Mouse (Mus musculus): ENCODE measurements at regions not wholly inside any gene's neighbourhood (a gene's known extent, or its start where the extent isn't known, plus 50 kb on each side); places are given as distances from the start of the nearest gene placed in this dataset.
A peak's percentile ranks its signal among the peaks of the same experiment; 100 is the strongest.

- TF ChIP-seq CTCF (conservative IDR thresholded peaks at IDR 0.05): no peak
- Histone ChIP-seq H3K4me3 (no peak overlapping the region), H3K27ac (no peak overlapping the region)
- no peak for DNase-seq (ENCODE audit: low spot score in 2 of 2)
Measured at GRCm38 (mm10) chr5:106392213-106392612, 65.8 kb downstream of the Barhl2 start.

GRCm38 (mm10) chr5:106386621-106387020 lies 71.3 kb downstream of the Barhl2 start:
- no peak overlapping the region for H3K27ac ChIP-seq
- no peak overlapping the region for H3K4me3 ChIP-seq
- no peak for TF ChIP-seq CTCF (conservative IDR thresholded peaks at IDR 0.05)
- DNase-seq (ENCODE audit: low spot score in 2 of 2): no peak

- no peak for TF ChIP-seq CTCF (conservative IDR thresholded peaks at IDR 0.05)
- DNase-seq (ENCODE audit: low spot score in 2 of 2): no peak
- H3K27ac ChIP-seq: no peak overlapping the region
Measured at GRCm38 (mm10) chr5:106385838-106386237, 72.1 kb downstream of the Barhl2 start.

GRCm38 (mm10) chr5:106385219-106385618 lies 72.7 kb downstream of the Barhl2 start:
- no peak for DNase-seq (ENCODE audit: low spot score in 2 of 2)
- Histone ChIP-seq H3K27ac (no peak overlapping the region), H3K4me3 (no peak overlapping the region)
- TF ChIP-seq CTCF (conservative IDR thresholded peaks at IDR 0.05): no peak

More at GRCm38 (mm10) chr5:106385838-106386237, 72.1 kb downstream of the Barhl2 start:
- H3K4me3 ChIP-seq: no peak overlapping the region

- Histone ChIP-seq H3K27ac (no peak overlapping the region), H3K4me3 (no peak overlapping the region)
- DNase-seq (ENCODE audit: low spot score in 2 of 2): no peak
- TF ChIP-seq CTCF (conservative IDR thresholded peaks at IDR 0.05): no peak
Measured at GRCm38 (mm10) chr5:106384138-106384770, 73.7 kb downstream of the Barhl2 start.

- DNase-seq (ENCODE audit: low spot score in 2 of 2): no peak
- H3K27ac ChIP-seq: no peak overlapping the region
- peak; percentile 65 for TF ChIP-seq CTCF (conservative IDR thresholded peaks at IDR 0.05)
- no peak overlapping the region for H3K4me3 ChIP-seq
Measured at GRCm38 (mm10) chr5:106381919-106382318, 76.0 kb downstream of the Barhl2 start.

- H3K4me3 ChIP-seq: no peak overlapping the region
- TF ChIP-seq CTCF (conservative IDR thresholded peaks at IDR 0.05): no peak
- no peak overlapping the region for H3K27ac ChIP-seq
- DNase-seq (ENCODE audit: low spot score in 2 of 2): no peak
Measured at GRCm38 (mm10) chr5:106380631-106381285, 77.2 kb downstream of the Barhl2 start.

GRCm38 (mm10) chr5:106376781-106377525 lies 81.0 kb downstream of the Barhl2 start:
- no peak overlapping the region for H3K27ac ChIP-seq
- 0 out of 2 replicates have a peak, but pooled peaks have one; percentile 7 for TF ChIP-seq CTCF (conservative IDR thresholded peaks at IDR 0.05)
- no peak for DNase-seq (ENCODE audit: low spot score in 2 of 2)
- H3K4me3 ChIP-seq: no peak overlapping the region

GRCm38 (mm10) chr5:106367831-106368230 lies 90.1 kb downstream of the Barhl2 start:
- H3K27ac ChIP-seq: no peak overlapping the region
- H3K4me3 ChIP-seq: no peak overlapping the region
- no peak for TF ChIP-seq CTCF (conservative IDR thresholded peaks at IDR 0.05)
- no peak for DNase-seq (ENCODE audit: low spot score in 2 of 2)

- no peak for TF ChIP-seq CTCF (conservative IDR thresholded peaks at IDR 0.05)
- H3K4me3 ChIP-seq: no peak overlapping the region
- no peak for DNase-seq (ENCODE audit: low spot score in 2 of 2)
- no peak overlapping the region for H3K27ac ChIP-seq
Measured at GRCm38 (mm10) chr5:106367312-106367711, 90.7 kb downstream of the Barhl2 start.

- no peak for TF ChIP-seq CTCF (conservative IDR thresholded peaks at IDR 0.05)
- Histone ChIP-seq H3K27ac (no peak overlapping the region), H3K4me3 (no peak overlapping the region)
- peak in 1 of 2 experiments; percentile 11 for DNase-seq (ENCODE audit: low spot score in 2 of 2)
Measured at GRCm38 (mm10) chr5:106366006-106366405, 92.0 kb downstream of the Barhl2 start.

- H3K27ac ChIP-seq: no peak overlapping the region
- no peak overlapping the region for H3K4me3 ChIP-seq
- peak; percentile 88 for TF ChIP-seq CTCF (conservative IDR thresholded peaks at IDR 0.05)
- peak in 1 of 2 experiments; percentile 9 for DNase-seq (ENCODE audit: low spot score in 2 of 2)
Measured at GRCm38 (mm10) chr5:106365094-106365493, 92.9 kb downstream of the Barhl2 start.

- no peak for TF ChIP-seq CTCF (conservative IDR thresholded peaks at IDR 0.05)
- no peak overlapping the region for H3K27ac ChIP-seq
- no peak overlapping the region for H3K4me3 ChIP-seq
- DNase-seq (ENCODE audit: low spot score in 2 of 2): no peak
Measured at GRCm38 (mm10) chr5:106351348-106351747, 106.6 kb downstream of the Barhl2 start.

All from layer of hippocampus, adult 2 months (tissue).